14 mouse cellular contexts compared by ENCODE assay signal in the genomic region with DNA sequence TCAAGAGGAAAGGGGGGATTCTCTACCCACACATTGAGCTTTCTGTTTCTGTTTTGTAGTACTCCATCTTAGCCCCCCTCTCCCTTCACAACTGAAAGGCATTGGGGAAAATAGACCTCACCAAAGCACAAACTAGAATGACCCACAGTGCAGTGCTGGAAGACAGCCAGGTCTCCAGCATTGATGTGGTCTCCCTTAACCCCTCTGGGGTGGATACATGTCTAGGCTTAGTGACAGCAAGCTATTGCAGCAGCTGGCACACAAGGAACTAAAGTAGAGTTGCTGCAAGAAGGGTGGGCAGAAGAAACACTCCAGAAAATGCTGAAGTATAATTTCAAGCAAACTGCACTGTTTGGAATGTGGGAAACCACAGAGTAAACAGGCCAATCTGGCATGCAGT. TPM values are rescaled to one million over a fixed set of nuclear protein-coding genes. Genes with fewer than 3 reads are reported as not detected.
A peak's percentile ranks its signal among the peaks of the same experiment; 100 is the strongest.
DNase-seq lines count a peak whose midpoint lies in the region; ATAC-seq lines count a peak whose summit lies in the region.
"Had no signal": no experiment of that assay in that cellular context is flagged by ENCODE, and none has a peak within 500 bp of the region (broad histone marks: within the 10 kb centered on the region; RNA-seq: fewer than 3 reads in every experiment).

No protein-coding gene starts in this region.

- H3K36me3 ChIP-seq in hindbrain, embryonic 16.5 days (ENCODE audit: control insufficient read depth, insufficient read depth, low read length), result no peaks in the 10 kb centered on the region
- H3K36me3 ChIP-seq: stomach, embryonic 15.5 days had no signal

- DNase-seq in kidney, postnatal 14 days, result peak; percentile 6
- no peak for DNase-seq in kidney, adult 11 months
- peak; percentile 13 for DNase-seq in thymus, postnatal 4 days
- no peak for DNase-seq in thymus, adult 18-20 months
- DNase-seq in heart, postnatal 36 days, result no peak
- DNase-seq in cerebellum, adult 11-12 months, result no peak
- no peak for DNase-seq in heart, postnatal 4 days
- DNase-seq: adrenal gland, adult 2 months; layer of hippocampus, postnatal 36 days; right cerebral cortex, postnatal 25 days had no signal

- no peaks in the 10 kb centered on the region for H3K4me1 ChIP-seq in hindbrain, embryonic 16.5 days (ENCODE audit: control insufficient read depth, insufficient read depth, low read depth, low read length)
- H3K4me1 ChIP-seq: stomach, embryonic 15.5 days had no signal

- peaks cover 2% of the 10 kb centered on the region; the same call in 1 of the 2 replicates for H3K9me3 ChIP-seq in hindbrain, embryonic 16.5 days (ENCODE audit: control insufficient read depth, low read length)
- H3K9me3 ChIP-seq: stomach, embryonic 15.5 days had no signal

- H3K27me3 ChIP-seq in hindbrain, embryonic 16.5 days (replicated peaks; ENCODE audit: control insufficient read depth, insufficient read depth, low read length), result no peaks in the 10 kb centered on the region
- H3K27me3 ChIP-seq: stomach, embryonic 15.5 days had no signal

- peak; percentile 71 for ATAC-seq in hindbrain, embryonic 16.5 days

- no peak overlapping the region for H3K9ac ChIP-seq in hindbrain, embryonic 16.5 days (ENCODE audit: low read depth, low read length)
- H3K9ac ChIP-seq: stomach, embryonic 15.5 days had no signal

- H3K4me3 ChIP-seq in hindbrain, embryonic 16.5 days (ENCODE audit: low read length), result no peak overlapping the region
- H3K4me3 ChIP-seq: stomach, embryonic 15.5 days had no signal

- no peak overlapping the region for H3K27ac ChIP-seq in hindbrain, embryonic 16.5 days (ENCODE audit: low read depth, low read length)
- H3K27ac ChIP-seq: kidney, postnatal 0 days; stomach, embryonic 15.5 days had no signal

- intact Hi-C loops in heart, postnatal 36 days (cut with DNase I), result no loop called here

- no peak overlapping the region for H3K4me2 ChIP-seq in hindbrain, embryonic 16.5 days (ENCODE audit: low read length)
- H3K4me2 ChIP-seq: liver, embryonic 11.5 days; stomach, embryonic 15.5 days had no signal

RNA-seq across cellular contexts. Expression of a gene that starts 45.1 kb away (rescaled TPM):
- 38.9 and 48.4 TPM in 2 replicates for polyA plus RNA-seq in hindbrain, embryonic 16.5 days (2015; fragmentation: Nextera tagmentation; extraction: Ambion mirVana)
- 10 to 100 TPM; 57.7 to 73.6 TPM for total RNA-seq in heart, postnatal 36 days (2021)
- 100 to 1,000 TPM; 108 to 116 TPM for total RNA-seq in heart, postnatal 4 days (2021)

Comparison
In these comparisons a context has a peak if more than half of its experiments do, and no peak if none do; other contexts are left out.
1. DNase-seq: peak in kidney, postnatal 14 days (single experiment) and thymus, postnatal 4 days (single experiment); none in kidney, adult 11 months (single experiment), thymus, adult 18-20 months (0 of 2), heart, postnatal 36 days (0 of 2), cerebellum, adult 11-12 months (single experiment) and heart, postnatal 4 days (single experiment).